Mouse (Mus musculus): Measurements from ENCODE around the gene Rabif.

DNA sequence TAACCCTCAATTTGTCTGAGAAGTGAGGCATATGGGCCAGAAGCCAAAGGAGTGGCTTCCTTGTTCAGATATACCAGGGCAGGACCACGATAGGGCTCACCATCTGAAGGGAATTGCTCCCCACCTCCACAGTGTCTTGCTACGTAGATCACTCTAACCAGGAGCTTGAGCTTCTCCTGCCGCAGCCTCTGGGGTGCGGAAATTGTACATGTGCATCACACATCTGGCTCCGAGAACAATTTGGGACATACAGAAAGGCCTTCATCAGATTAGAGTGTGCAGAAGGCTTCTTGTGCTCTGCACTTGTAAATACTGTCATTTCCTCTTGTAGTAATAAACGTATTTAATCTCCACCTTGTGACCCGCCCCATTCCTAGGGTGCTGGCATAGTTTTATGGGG, 26.7 kb downstream of the Rabif start:
- TF ChIP-seq CTCF (conservative IDR thresholded peaks at IDR 0.05 in 1 of 2, IDR thresholded peaks at IDR 0.05 in 1 of 2; ENCODE audit: low read depth in 2 of 2, low read length in 2 of 2), result no peak
- TF ChIP-seq POLR2A (IDR thresholded peaks at IDR 0.05; ENCODE audit: low read depth, low read length), result no peak
- TF ChIP-seq NELFE (IDR thresholded peaks at IDR 0.05; ENCODE audit: low read depth, low read length), result no peak
